Mouse (Mus musculus) megakaryocyte, embryonic 14.5 days (primary cell): ENCODE results near the gene Fyn.

Experiments used
- FLI1 ChIP-seq: IDR thresholded peaks from 2 replicates; pipeline ENCODE4 v1.6.1; 2012; ENCODE audit warnings: low read length, inconsistent platforms, mixed read lengths
- GATA1 ChIP-seq: IDR thresholded peaks from 3 replicates; pipeline ENCODE4 v1.6.1; 2012; ENCODE audit warnings: mixed read lengths, low read length, inconsistent platforms, borderline replicate concordance

- TF ChIP-seq FLI1 (no peak), GATA1 (no peak)
These were observed 49.7 kb downstream of the Fyn start for GRCm38 (mm10) chr10:39418395-39418794.
